Mouse (Mus musculus) brain, embryonic 14.5 days (tissue): ENCODE results near the gene Upf1.

Experiments used
- CTCF ChIP-seq: fragments of 200-500 bp; IDR thresholded peaks from 2 replicates; pipeline ENCODE4 v1.5.1; 2012; ENCODE audit warnings: inconsistent platforms, mild to moderate bottlenecking, moderate library complexity, borderline replicate concordance; ENCODE audit not compliant: insufficient read depth, insufficient read length; ENCODE audit errors: extremely low read depth
- POLR2A ChIP-seq: fragments of 200-500 bp; IDR thresholded peaks from 2 replicates; pipeline ENCODE4 v1.6.1; 2012; ENCODE audit warnings: mild to moderate bottlenecking, inconsistent platforms, borderline replicate concordance; ENCODE audit not compliant: poor library complexity, insufficient read depth, insufficient read length, severe bottlenecking; ENCODE audit errors: extremely low read depth

- TF ChIP-seq POLR2A (no peak), CTCF (no peak)
These were observed 10.0 kb downstream of the Upf1 start for GRCm38 (mm10) chr8:70343076-70343475.
